Mouse (Mus musculus) brain, embryonic 14.5 days (tissue): ENCODE measurements at regions not wholly inside any gene's neighbourhood (a gene's known extent, or its start where the extent isn't known, plus 50 kb on each side); places are given as distances from the start of the nearest gene placed in this dataset.

Experiments
- CTCF ChIP-seq: fragments of 200-500 bp; IDR thresholded peaks from 2 replicates; pipeline ENCODE4 v1.5.1; 2012; ENCODE audit warnings: inconsistent platforms, mild to moderate bottlenecking, moderate library complexity, borderline replicate concordance; ENCODE audit not compliant: insufficient read depth, insufficient read length; ENCODE audit errors: extremely low read depth
- POLR2A ChIP-seq: fragments of 200-500 bp; IDR thresholded peaks from 2 replicates; pipeline ENCODE4 v1.6.1; 2012; ENCODE audit warnings: mild to moderate bottlenecking, inconsistent platforms, borderline replicate concordance; ENCODE audit not compliant: poor library complexity, insufficient read depth, insufficient read length, severe bottlenecking; ENCODE audit errors: extremely low read depth

- TF ChIP-seq CTCF (no peak), POLR2A (no peak)
Measured at GRCm38 (mm10) chr3:54474209-54474608, 113.3 kb downstream of the Postn start.
